Mouse (Mus musculus) C2C12 (cell line): ENCODE results near the gene Itpkb. TPM values are rescaled to one million over a fixed set of nuclear protein-coding genes. Genes with fewer than 3 reads are reported as not detected.
A peak's percentile ranks its signal among the peaks of the same experiment; 100 is the strongest.

Source experiments
- H3K27me3 ChIP-seq: one replicate; pipeline ENCODE4 v1.6.1; 2011; ENCODE audit not compliant: control insufficient read depth, insufficient read depth, insufficient read length
- H3K36me3 ChIP-seq: one replicate; pipeline ENCODE4 v1.6.1; 2011; ENCODE audit not compliant: control insufficient read depth, insufficient read depth
- H3K4me3 ChIP-seq: one replicate; pipeline ENCODE4 v1.5.1; 2011; ENCODE audit warnings: mild to moderate bottlenecking, control low read depth; ENCODE audit not compliant: poor library complexity, insufficient read depth, severe bottlenecking
- H3K79me2 ChIP-seq: one replicate; pipeline ENCODE4 v1.6.1; 2011; ENCODE audit not compliant: control insufficient read depth, insufficient read depth
- H3K79me3 ChIP-seq: one replicate; pipeline ENCODE4 v1.6.1; 2011; ENCODE audit warnings: low read depth, control low read depth
- H3ac ChIP-seq: one replicate; pipeline ENCODE3; 2011; ENCODE audit warnings: low read depth; ENCODE audit not compliant: control insufficient read depth, insufficient read length
- CEBPB ChIP-seq: IDR thresholded peaks from one replicate; pipeline ENCODE4 v1.6.1; 2011; ENCODE audit warnings: low read depth, mild to moderate bottlenecking, control low read depth, moderate library complexity
- CTCF ChIP-seq: IDR thresholded peaks from one replicate; pipeline ENCODE4 v1.5.1; 2011; ENCODE audit not compliant: control insufficient read depth, insufficient read depth, insufficient read length
- FOSL1 ChIP-seq: IDR thresholded peaks from one replicate; pipeline ENCODE4 v1.8.0; 2011; ENCODE audit warnings: mild to moderate bottlenecking, low read length; ENCODE audit not compliant: poor library complexity, insufficient read depth, severe bottlenecking
- MAX ChIP-seq: IDR thresholded peaks from one replicate; pipeline ENCODE4 v1.6.1; 2011; ENCODE audit warnings: mild to moderate bottlenecking, control low read depth
- MYOD1 ChIP-seq: IDR thresholded peaks from one replicate; pipeline ENCODE4 v1.6.1; 2011; ENCODE audit warnings: low read depth; ENCODE audit not compliant: control insufficient read depth, insufficient read length
- MYOG ChIP-seq: IDR thresholded peaks from one replicate; pipeline ENCODE4 v1.6.1; 2011; ENCODE audit not compliant: control insufficient read depth, insufficient read length; ENCODE audit errors: extremely low read depth
- USF1 ChIP-seq: IDR thresholded peaks from one replicate; pipeline ENCODE4 v1.6.1; 2011; ENCODE audit warnings: low read depth, mild to moderate bottlenecking, control low read depth, moderate library complexity
- polyA plus RNA-seq: library from polyadenylated mRNA; unstranded; fragments of >200 nt; fragmentation: generic; extraction: Trizol; gene quantifications from one replicate; pipeline ENCODE4 v1.2.1, GENCODE M21; 2012; ENCODE audit warnings: missing spikeins

Itpkb gene
- polyA plus RNA-seq, 1 experiment, result 1.1 TPM

GRCm38 (mm10) chr1:180423931-180424330 lies 93.6 kb downstream of the Itpkb start:
- Histone ChIP-seq H3K79me2 (no peaks in the 10 kb centered on the region), H3K4me3 (no peak overlapping the region), H3K79me3 (no peaks in the 10 kb centered on the region), H3ac (no peak overlapping the region), H3K27me3 (peaks cover 3% of the 10 kb centered on the region), H3K36me3 (no peaks in the 10 kb centered on the region)
- TF ChIP-seq FOSL1 (no peak), MYOD1 (no peak), MAX (no peak), MYOG (no peak), CTCF (no peak)

DNA sequence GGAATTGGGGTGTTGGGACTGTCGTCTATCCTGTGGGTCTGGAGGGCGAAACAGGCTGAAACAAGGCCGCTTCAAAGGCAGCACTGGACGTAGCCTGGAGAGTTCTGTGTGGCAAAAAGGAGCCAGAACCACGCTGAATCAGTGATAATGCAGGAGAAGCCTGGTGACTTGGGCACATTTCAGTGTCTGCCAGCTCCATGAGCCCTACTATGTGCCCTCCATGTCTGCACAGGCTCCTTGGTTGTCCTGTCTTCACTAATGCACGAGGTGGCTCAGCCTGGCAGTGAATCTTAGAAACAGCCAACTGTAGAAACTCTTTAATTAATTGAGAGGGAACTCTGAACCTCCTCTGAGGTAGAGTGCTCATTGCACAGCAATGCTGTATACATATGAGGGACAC lies 96.1 kb downstream of the Itpkb start:
- Histone ChIP-seq H3K4me3 (no peak overlapping the region), H3K79me3 (no peaks in the 10 kb centered on the region), H3K36me3 (no peaks in the 10 kb centered on the region), H3K27me3 (peaks cover 3% of the 10 kb centered on the region), H3ac (no peak overlapping the region), H3K79me2 (no peaks in the 10 kb centered on the region)
- no peak for TF ChIP-seq CTCF

DNA sequence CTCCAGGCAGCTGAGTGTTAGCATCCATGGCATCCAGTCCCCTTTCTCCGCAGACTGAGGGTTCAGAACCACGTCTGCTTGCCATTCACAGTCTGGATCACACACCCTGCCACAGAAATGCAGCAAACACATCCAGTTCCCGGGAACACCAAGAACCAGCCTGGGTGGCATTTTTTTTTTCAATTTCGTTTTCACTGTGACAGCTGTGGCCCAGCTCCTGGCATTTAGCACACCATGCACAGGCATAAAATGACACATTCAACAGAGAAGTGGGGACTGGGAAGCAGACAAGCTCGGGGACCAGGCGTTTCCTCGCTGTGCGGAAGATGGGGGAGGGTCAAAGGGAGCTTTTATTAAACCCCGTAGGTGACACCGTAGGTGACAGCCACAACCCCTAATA lies 97.4 kb downstream of the Itpkb start:
- Histone ChIP-seq H3K4me3 (no peak overlapping the region), H3ac (no peak overlapping the region), H3K79me2 (no peaks in the 10 kb centered on the region), H3K36me3 (no peaks in the 10 kb centered on the region), H3K79me3 (no peaks in the 10 kb centered on the region), H3K27me3 (peaks cover 3% of the 10 kb centered on the region)
- TF ChIP-seq MYOG (no peak), USF1 (no peak), MAX (no peak)

DNA sequence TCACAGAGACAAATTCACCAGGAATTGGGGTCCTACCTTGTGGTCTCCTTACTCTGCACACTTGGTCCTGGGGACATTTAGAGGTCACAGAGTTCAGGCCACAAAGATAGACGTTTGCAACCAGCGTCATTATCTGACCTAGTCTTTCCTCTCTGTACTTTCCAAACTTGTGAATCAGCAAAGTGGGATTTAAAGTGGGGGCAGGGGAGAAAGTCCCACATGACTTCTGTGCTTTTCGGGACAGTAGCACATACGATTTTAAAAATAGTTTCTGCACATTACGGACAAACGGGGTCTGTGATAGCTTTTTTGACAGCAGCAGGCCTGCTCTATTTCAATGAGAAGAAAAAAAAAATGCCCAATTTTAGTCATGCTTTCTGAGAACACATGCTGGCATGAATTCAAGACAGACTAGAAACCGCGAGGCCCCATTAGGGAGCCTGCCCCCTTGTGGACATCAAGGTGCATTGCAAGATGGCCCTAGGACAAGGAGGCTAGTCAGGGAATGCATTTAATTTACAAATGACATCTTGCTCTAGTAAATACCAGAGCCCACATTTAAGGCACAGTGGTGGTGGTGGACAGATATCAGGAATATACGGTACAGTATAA lies 97.9 kb downstream of the Itpkb start:
- Histone ChIP-seq H3K27me3 (peaks cover 3% of the 10 kb centered on the region), H3K79me3 (no peaks in the 10 kb centered on the region), H3K4me3 (no peak overlapping the region), H3K36me3 (no peaks in the 10 kb centered on the region), H3ac (no peak overlapping the region), H3K79me2 (no peaks in the 10 kb centered on the region)
- TF ChIP-seq CTCF (peak; percentile 46), USF1 (no peak)

DNA sequence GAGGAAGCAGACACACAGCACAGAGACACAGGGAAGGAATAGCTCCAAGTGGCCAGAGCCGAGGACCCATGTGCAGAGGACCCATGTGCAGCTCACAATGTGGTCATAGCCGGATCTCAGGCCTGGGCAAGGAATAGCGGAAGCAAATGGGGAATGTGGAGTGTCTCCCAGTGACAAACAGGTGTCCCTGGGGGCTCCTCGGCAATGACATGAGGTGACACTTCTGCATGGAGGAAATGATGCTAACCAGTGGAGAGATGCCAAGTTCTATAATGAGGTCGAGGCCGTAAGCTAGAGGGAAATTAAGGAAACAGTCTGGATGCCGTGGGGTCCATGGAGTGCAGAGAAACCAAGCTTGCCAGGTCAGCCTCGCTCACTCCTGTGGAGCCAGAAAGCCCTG lies 98.6 kb downstream of the Itpkb start:
- TF ChIP-seq MYOD1 (no peak), MAX (no peak), CTCF (no peak), MYOG (no peak), USF1 (no peak), CEBPB (no peak), FOSL1 (no peak)
- Histone ChIP-seq H3K79me3 (no peaks in the 10 kb centered on the region), H3K27me3 (peaks cover 3% of the 10 kb centered on the region), H3K4me3 (no peak overlapping the region), H3K79me2 (no peaks in the 10 kb centered on the region), H3K36me3 (no peaks in the 10 kb centered on the region), H3ac (no peak overlapping the region)

GRCm38 (mm10) chr1:180429819-180430218 lies 99.5 kb downstream of the Itpkb start:
- H3K36me3 ChIP-seq, result no peaks in the 10 kb centered on the region
- H3K4me3 ChIP-seq, result no peak overlapping the region
- TF ChIP-seq MAX (no peak), USF1 (no peak), FOSL1 (no peak), MYOD1 (no peak), CEBPB (no peak), MYOG (no peak), CTCF (no peak)
- peaks cover 3% of the 10 kb centered on the region for H3K27me3 ChIP-seq
- no peaks in the 10 kb centered on the region for H3K79me3 ChIP-seq
- H3ac ChIP-seq, result no peak overlapping the region
- no peaks in the 10 kb centered on the region for H3K79me2 ChIP-seq

GRCm38 (mm10) chr1:180431833-180432232 lies 101.5 kb downstream of the Itpkb start:
- H3ac ChIP-seq, result no peak overlapping the region
- H3K36me3 ChIP-seq, result no peaks in the 10 kb centered on the region
- no peak for TF ChIP-seq MYOG
- no peak for TF ChIP-seq CEBPB
- no peak for TF ChIP-seq FOSL1
- no peak for TF ChIP-seq USF1
- TF ChIP-seq MAX, result no peak
- TF ChIP-seq MYOD1, result no peak
- no peak for TF ChIP-seq CTCF
- H3K79me3 ChIP-seq, result no peaks in the 10 kb centered on the region
- H3K4me3 ChIP-seq, result no peak overlapping the region
- no peaks in the 10 kb centered on the region for H3K79me2 ChIP-seq
- peaks cover 4% of the 10 kb centered on the region for H3K27me3 ChIP-seq
